Mouse (Mus musculus) embryonic facial prominence, embryonic 10.5 days (tissue): ENCODE measurements around the gene Eaf2. TPM values are rescaled to one million over a fixed set of nuclear protein-coding genes. Genes with fewer than 3 reads are reported as not detected.

Experiments
- DNase-seq: peaks from one replicate; pipeline ENCODE4 v3.0.0-alpha.2; 2017; ENCODE audit warnings: low spot score
- H3K27ac ChIP-seq: fragments of 300-500 bp; sonication (generic); replicated peaks from 2 replicates; pipeline ENCODE4 v1.5.1; 2016; ENCODE audit warnings: mild to moderate bottlenecking
- H3K27me3 ChIP-seq: fragments of 300-500 bp; sonication (generic); replicated peaks from 2 replicates; pipeline ENCODE4 v1.6.1; 2016; ENCODE audit warnings: low read depth, mild to moderate bottlenecking; ENCODE audit not compliant: poor library complexity, severe bottlenecking
- H3K36me3 ChIP-seq: fragments of 300-500 bp; sonication (generic); replicated peaks from 2 replicates; pipeline ENCODE4 v1.6.1; 2016; ENCODE audit warnings: mild to moderate bottlenecking, moderate library complexity
- H3K4me1 ChIP-seq: fragments of 300-500 bp; sonication (generic); 2 replicates; pipeline ENCODE4 v1.6.1; 2016
- H3K4me3 ChIP-seq: fragments of 300-500 bp; sonication (generic); 2 replicates; pipeline ENCODE4 v1.5.1; 2016; ENCODE audit warnings: mild to moderate bottlenecking, moderate library complexity
- H3K9me3 ChIP-seq: fragments of 300-500 bp; sonication (generic); 2 replicates; pipeline ENCODE4 v1.6.1; 2016; ENCODE audit warnings: mild to moderate bottlenecking
- WGBS: fragments of 180-500 bp; shearing (Covaris S2); methylation state at CpG from one replicate; pipeline ENCODE4 v1.1.7; 2016; 5-methylcytosine and 5-hydroxymethylcytosine counted together
- polyA plus RNA-seq: library from polyadenylated mRNA; unstranded; fragments of >200 nt; fragmentation: Nextera tagmentation; extraction: Ambion mirVana; gene quantifications from 2 replicates; pipeline ENCODE4 v1.2.1, GENCODE M21; 2016

Gene Eaf2
- polyA plus RNA-seq, 1 experiment from 2014 or later = 1.4 TPM

- no peak within 1 kb of the TSS for H3K27ac ChIP-seq
- H3K36me3 ChIP-seq = no peaks in the 10 kb centered on the region
- 70% methylated on average over 10 of the region's 10 CpGs for WGBS
- DNase-seq = no peak
- no peaks in the 10 kb centered on the region for H3K9me3 ChIP-seq
- H3K4me1 ChIP-seq = 0 out of 2 replicates have a peak, but pooled peaks cover 4% of the 10 kb centered on the region
- H3K27me3 ChIP-seq = no peaks in the 10 kb centered on the region
- H3K4me3 ChIP-seq = no peak within 1 kb of the TSS
Observed at GRCm38 (mm10) chr16:36784594-36785313, 90.0 kb downstream of the Eaf2 start, which contains the start of gene Slc15a2. Gene Slc15a2 (minus strand): TSS chr16:36784962.

GRCm38 (mm10) chr16:36784146-36784545 lies 90.7 kb downstream of the Eaf2 start:
- no peaks in the 10 kb centered on the region for H3K9me3 ChIP-seq
- 0 out of 2 replicates have a peak, but pooled peaks cover 4% of the 10 kb centered on the region for H3K4me1 ChIP-seq
- 95% methylated on average over 2 of the region's 2 CpGs for WGBS
- no peaks in the 10 kb centered on the region for H3K27me3 ChIP-seq
- H3K4me3 ChIP-seq = no peak overlapping the region
- DNase-seq = no peak
- H3K27ac ChIP-seq = no peak overlapping the region
- no peaks in the 10 kb centered on the region for H3K36me3 ChIP-seq

GRCm38 (mm10) chr16:36775658-36776057 lies 99.1 kb downstream of the Eaf2 start:
- Histone ChIP-seq H3K27ac (no peak overlapping the region), H3K9me3 (no peaks in the 10 kb centered on the region), H3K4me1 (no peaks in the 10 kb centered on the region), H3K27me3 (no peaks in the 10 kb centered on the region), H3K4me3 (no peak overlapping the region), H3K36me3 (no peaks in the 10 kb centered on the region)
- WGBS = 90% methylated on average over 6 of the region's 6 CpGs
- no peak for DNase-seq

GRCm38 (mm10) chr16:36772996-36773395 lies 101.8 kb downstream of the Eaf2 start:
- 92% methylated on average over 5 of the region's 5 CpGs for WGBS
- no peak overlapping the region for H3K27ac ChIP-seq
- no peaks in the 10 kb centered on the region for H3K36me3 ChIP-seq
- no peak for DNase-seq
- no peaks in the 10 kb centered on the region for H3K4me1 ChIP-seq
- no peaks in the 10 kb centered on the region for H3K27me3 ChIP-seq
- H3K4me3 ChIP-seq = no peak overlapping the region
- no peaks in the 10 kb centered on the region for H3K9me3 ChIP-seq

GRCm38 (mm10) chr16:36771703-36772102 lies 103.1 kb downstream of the Eaf2 start:
- H3K36me3 ChIP-seq = no peaks in the 10 kb centered on the region
- H3K4me1 ChIP-seq = no peaks in the 10 kb centered on the region
- H3K27ac ChIP-seq = no peak overlapping the region
- WGBS = 92% methylated on average over 3 of the region's 3 CpGs
- no peaks in the 10 kb centered on the region for H3K9me3 ChIP-seq
- no peak overlapping the region for H3K4me3 ChIP-seq
- DNase-seq = no peak
- H3K27me3 ChIP-seq = no peaks in the 10 kb centered on the region

- H3K36me3 ChIP-seq = no peaks in the 10 kb centered on the region
- WGBS = 65% methylated on average over 2 of the region's 2 CpGs
- no peak overlapping the region for H3K27ac ChIP-seq
- H3K4me1 ChIP-seq = no peaks in the 10 kb centered on the region
- DNase-seq = no peak
- no peaks in the 10 kb centered on the region for H3K27me3 ChIP-seq
- H3K4me3 ChIP-seq = no peak overlapping the region
- H3K9me3 ChIP-seq = no peaks in the 10 kb centered on the region
Observed at GRCm38 (mm10) chr16:36771244-36771643, 103.6 kb downstream of the Eaf2 start.

GRCm38 (mm10) chr16:36770830-36771229 lies 104.0 kb downstream of the Eaf2 start:
- H3K9me3 ChIP-seq = no peaks in the 10 kb centered on the region
- 59% methylated on average over 4 of the region's 4 CpGs for WGBS
- no peak overlapping the region for H3K4me3 ChIP-seq
- no peaks in the 10 kb centered on the region for H3K36me3 ChIP-seq
- H3K27me3 ChIP-seq = no peaks in the 10 kb centered on the region
- no peak overlapping the region for H3K27ac ChIP-seq
- no peak for DNase-seq
- no peaks in the 10 kb centered on the region for H3K4me1 ChIP-seq

GRCm38 (mm10) chr16:36770191-36770771 lies 104.5 kb downstream of the Eaf2 start:
- Histone ChIP-seq H3K4me1 (no peaks in the 10 kb centered on the region), H3K9me3 (no peaks in the 10 kb centered on the region), H3K36me3 (no peaks in the 10 kb centered on the region), H3K27ac (no peak overlapping the region), H3K27me3 (no peaks in the 10 kb centered on the region), H3K4me3 (no peak overlapping the region)
- WGBS = 77% methylated on average over 10 of the region's 13 CpGs
- no peak for DNase-seq

- Histone ChIP-seq H3K27ac (no peak overlapping the region), H3K9me3 (no peaks in the 10 kb centered on the region), H3K36me3 (no peaks in the 10 kb centered on the region), H3K4me3 (no peak overlapping the region), H3K4me1 (no peaks in the 10 kb centered on the region), H3K27me3 (no peaks in the 10 kb centered on the region)
- DNase-seq = no peak
- 93% methylated on average over 3 of the region's 3 CpGs for WGBS
Observed at GRCm38 (mm10) chr16:36751979-36752378, 122.8 kb downstream of the Eaf2 start.

- Histone ChIP-seq H3K4me1 (no peaks in the 10 kb centered on the region), H3K27ac (no peak overlapping the region), H3K4me3 (no peak overlapping the region), H3K27me3 (no peaks in the 10 kb centered on the region), H3K36me3 (no peaks in the 10 kb centered on the region), H3K9me3 (no peaks in the 10 kb centered on the region)
- WGBS = 79% methylated on average over 2 of the region's 2 CpGs
- DNase-seq = no peak
Observed at GRCm38 (mm10) chr16:36747767-36748166, 127.0 kb downstream of the Eaf2 start.

GRCm38 (mm10) chr16:36747068-36747467 lies 127.7 kb downstream of the Eaf2 start:
- DNase-seq = no peak
- Histone ChIP-seq H3K4me1 (no peaks in the 10 kb centered on the region), H3K4me3 (no peak overlapping the region), H3K9me3 (no peaks in the 10 kb centered on the region), H3K27ac (no peak overlapping the region), H3K27me3 (no peaks in the 10 kb centered on the region), H3K36me3 (no peaks in the 10 kb centered on the region)
- 82% methylated on average over 4 of the region's 4 CpGs for WGBS

- no peak overlapping the region for H3K4me3 ChIP-seq
- H3K36me3 ChIP-seq = no peaks in the 10 kb centered on the region
- H3K27me3 ChIP-seq = no peaks in the 10 kb centered on the region
- WGBS = 84% methylated on average over 8 of the region's 8 CpGs
- no peaks in the 10 kb centered on the region for H3K9me3 ChIP-seq
- no peaks in the 10 kb centered on the region for H3K4me1 ChIP-seq
- H3K27ac ChIP-seq = no peak overlapping the region
- no peak for DNase-seq
Observed at GRCm38 (mm10) chr16:36743580-36743979, 131.2 kb downstream of the Eaf2 start.
